Mouse (Mus musculus) adipocyte (in vitro differentiated cells): ENCODE data around the gene Gm45208.
"Not testable (repeated sequence)": the region's sequence is repeated elsewhere in the genome, so short reads cannot be mapped to it uniquely, and the experiment has no call there.

ENCODE experiments used
- DNase-seq: peaks from one replicate; pipeline ENCODE4 v3.0.0-alpha.2; 2016; ENCODE audit warnings: low spot score

The Gm45208 gene

GRCm38 (mm10) chrX:7721514-7722281, at the start of gene Gm45208:
Gene Gm45208 (plus strand): TSS chrX:7722245.
- DNase-seq, result peak; percentile 95

- DNase-seq, result no peak
Observed at GRCm38 (mm10) chrX:7672739-7673138, 49.3 kb upstream of the Gm45208 start.

DNA sequence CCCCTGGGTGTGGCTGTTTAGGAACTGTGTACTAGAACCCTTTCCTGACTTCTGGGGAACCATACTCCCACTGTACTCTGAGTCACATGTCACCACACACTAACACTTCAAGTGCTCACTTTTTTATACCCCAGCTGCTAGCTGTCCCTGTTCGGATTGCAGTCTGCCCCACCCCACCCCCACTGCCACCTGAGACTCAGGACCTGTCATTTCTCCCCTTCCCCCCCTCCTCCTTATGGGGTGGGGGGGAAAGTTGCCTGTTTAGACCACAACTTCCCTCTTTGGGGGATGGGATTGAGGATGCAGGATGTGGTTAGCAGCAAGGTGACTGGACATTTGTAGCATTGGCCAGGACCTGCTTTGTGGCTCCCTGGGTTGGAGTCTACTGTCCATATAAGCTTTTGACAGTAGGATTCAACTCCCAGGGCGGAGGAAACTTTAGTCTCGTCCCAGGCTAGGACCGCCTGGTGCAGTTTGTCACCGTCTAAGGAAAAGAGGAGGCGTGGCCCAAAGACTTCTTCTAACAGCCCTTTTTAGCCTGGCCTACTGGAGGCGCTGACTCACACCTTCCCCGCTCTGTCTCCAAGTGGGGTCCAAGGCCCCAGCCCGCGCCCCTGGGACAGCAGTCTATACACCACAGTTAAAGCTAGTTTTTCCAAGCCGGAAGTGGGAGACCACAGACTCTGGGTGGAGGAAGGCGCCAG, 48.3 kb upstream of the Gm45208 start:
- DNase-seq, result no peak

DNA sequence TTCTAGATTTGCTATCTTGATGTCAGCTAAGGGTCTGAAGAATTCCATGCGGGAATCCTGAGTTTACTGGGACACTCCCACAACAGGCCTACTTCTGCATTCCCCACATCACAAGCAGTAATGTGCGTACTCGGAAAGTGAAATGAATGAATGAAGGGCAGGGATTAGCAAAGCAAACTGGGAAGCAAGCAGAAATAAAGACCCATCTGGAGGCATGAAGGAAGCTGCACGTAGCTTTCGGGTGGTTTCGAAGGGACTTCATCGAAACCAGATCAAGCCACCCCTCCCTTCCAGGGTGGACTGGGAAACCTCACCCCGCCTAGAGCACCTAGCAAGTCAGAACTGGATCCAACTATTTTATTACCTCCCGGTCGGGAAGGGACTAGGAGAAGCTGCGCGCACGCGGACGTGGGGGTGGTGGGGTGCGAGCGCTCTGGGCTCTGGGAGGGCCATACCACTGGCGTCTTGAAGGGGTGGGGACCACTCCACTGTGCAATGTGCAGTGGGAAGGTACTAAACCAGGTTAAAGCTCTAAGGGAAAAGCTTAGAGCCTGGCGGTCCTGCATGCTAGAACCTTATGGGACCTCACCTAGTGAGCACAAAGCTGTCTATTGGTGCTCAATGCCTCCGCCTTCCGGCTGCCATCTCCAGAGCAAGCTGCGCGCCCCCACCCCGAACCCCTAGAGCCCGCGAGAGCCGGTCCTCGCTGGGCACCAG, 47.6 kb upstream of the Gm45208 start:
- no peak for DNase-seq

DNA sequence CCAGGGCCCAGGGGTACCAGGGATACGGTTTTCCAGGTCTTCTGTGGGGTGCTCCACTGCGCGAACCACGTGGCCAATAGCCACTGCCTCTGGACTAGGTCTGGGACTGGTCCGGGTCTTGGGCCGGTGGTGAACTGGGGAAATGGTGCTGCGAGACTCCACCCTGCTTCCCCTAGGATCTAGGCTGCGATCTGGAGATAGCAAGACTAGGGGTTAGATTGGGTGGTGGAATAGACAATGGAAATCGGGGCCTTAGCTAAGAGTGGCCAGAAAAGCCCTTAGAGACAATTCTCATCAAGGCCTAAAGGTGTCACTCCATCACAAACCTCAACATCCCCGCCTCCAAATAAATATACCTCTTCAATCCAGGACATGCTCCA, 47.1 kb upstream of the Gm45208 start:
- no peak for DNase-seq

DNA sequence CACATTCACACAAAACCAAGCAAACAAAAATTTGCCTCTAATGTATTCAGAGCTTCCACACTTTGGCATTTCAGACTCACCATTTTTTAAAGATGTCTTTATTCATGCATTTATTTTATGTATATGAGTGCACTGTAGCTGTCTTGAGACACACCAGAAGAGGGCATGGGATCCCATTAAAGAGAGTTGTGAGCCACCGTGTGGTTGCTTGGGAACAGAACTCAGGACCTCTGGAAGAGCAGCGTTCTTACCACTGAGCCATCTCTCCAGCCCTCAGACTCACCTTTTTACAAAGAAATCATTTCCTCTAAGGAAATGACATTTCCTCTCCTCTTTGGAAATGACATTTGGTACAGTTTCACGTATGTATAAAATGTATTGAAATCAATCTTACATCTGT, 43.1 kb upstream of the Gm45208 start:
- peak; percentile 40 for DNase-seq

DNA sequence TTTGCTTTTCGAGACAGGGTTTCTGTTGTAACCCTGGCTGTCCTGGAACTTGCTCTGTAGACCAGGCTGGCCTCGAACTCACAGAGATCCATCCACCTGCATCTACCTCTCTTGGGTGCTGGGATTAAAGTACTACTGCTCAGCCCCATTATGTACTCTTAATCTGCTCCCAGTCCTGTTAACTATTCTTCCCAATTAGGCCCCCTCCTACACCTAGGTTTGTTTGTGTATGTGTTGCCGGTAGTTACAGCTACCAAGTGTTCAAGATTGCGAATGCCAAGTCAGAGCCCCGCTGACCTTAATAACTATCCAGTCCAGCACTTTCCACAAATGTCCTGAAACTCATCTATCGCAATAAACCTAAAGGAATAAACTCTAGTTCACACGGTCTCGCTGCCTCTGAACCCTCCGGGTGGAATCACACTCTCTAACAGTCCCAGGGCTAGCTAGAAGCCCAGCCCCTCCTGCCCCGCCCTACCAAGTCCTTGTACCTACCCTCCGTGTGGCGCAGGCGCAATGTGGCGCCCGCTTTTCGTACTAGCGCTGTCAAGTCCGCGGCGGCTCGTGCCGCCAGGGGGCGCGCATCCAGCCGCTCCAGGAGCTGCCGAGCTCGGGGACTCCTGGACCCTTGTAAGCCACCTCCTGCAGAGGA, 42.5 kb upstream of the Gm45208 start:
- peak; percentile 89 for DNase-seq

- no peak for DNase-seq
Observed at GRCm38 (mm10) chrX:7680057-7680412, 42.0 kb upstream of the Gm45208 start.

DNA sequence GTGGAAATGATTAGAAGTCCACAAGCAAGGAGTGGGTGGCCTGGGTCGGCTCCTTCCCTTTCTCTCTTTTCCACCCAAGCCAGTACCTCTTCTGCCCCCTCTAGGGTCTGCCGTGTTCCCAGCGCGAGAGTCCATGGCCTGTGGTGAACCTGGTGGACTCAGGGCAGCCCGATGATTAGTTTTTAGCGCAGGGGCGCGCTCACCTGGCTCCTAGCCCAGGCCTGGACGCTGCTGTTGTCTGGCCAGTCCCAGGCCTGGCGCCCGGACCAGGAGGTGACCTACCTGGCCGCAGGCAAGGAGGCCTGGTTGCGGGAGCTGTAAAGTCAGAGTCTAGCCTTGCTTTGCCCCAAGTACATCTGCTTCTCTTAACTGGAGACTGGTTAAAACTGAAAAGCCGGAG, 41.2 kb upstream of the Gm45208 start, which contains the start of gene Magix:
Magix (minus strand) TSS at position 388 of the 400 bp plus-strand sequence.
- no peak for DNase-seq

DNA sequence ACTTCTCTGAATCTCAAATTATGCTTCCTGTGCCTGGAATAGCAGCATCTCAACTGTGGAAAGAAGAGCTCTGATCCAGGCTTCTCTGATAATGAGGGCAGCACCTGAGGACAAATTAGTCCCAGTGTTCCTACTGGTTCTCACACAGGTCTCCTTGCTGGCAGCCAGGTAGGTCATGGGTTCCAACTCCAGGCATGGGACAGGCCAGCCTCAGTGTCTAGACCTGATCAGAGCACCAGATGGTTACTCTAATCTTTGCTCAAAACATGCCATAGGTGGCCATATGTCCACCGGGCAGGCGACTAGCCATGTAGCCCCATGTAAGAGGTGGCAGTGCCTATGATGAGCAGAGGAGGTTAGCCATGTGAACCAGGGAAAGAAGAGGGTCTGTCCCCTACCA, 33.7 kb upstream of the Gm45208 start:
- DNase-seq, result no peak

DNA sequence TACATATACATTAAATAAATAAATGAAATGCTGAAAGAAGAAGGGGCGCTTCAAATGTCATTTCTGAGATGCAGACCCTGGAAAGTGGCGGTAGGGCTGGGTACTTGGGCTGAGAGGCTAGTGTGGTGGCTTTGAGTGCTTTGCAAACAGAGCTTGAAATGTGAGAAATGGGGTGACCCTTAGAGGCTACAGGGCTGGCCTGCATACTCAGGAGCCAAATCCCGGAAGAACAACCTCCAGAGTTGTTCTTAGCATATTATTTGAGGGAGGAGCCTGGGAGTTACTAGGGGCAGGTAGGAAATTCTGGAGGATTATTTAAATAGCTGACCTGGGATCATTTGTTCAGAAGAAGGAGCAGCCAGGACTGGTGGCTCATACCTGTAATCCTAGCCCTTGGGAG, 31.6 kb upstream of the Gm45208 start:
- DNase-seq, result no peak

DNA sequence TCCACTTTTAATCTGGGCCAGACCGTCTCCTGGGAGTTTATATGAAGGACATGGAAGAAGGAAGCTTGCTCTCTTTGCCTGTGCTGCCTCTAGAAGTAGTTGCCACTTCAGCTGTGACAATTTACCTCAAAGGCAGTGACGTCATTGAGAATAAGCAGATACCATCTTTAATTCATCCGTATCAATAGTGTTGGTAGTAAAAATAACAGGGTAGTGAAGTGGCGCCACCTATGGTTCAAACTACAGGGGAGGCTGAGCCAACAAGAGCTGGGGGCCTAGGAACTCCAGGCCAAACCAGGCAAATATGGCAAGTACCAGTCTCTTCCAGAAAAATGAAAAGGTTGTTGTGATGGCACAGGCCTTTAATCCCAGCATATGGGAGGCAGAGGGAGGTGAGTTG, 29.2 kb upstream of the Gm45208 start:
- no peak for DNase-seq

GRCm38 (mm10) chrX:7696520-7696919, 25.5 kb upstream of the Gm45208 start:
- no peak for DNase-seq

GRCm38 (mm10) chrX:7696954-7697381, 25.1 kb upstream of the Gm45208 start, which contains the start of gene Gpkow:
Gene Gpkow (plus strand): TSS chrX:7697131.
- peak; percentile 91 for DNase-seq

DNA sequence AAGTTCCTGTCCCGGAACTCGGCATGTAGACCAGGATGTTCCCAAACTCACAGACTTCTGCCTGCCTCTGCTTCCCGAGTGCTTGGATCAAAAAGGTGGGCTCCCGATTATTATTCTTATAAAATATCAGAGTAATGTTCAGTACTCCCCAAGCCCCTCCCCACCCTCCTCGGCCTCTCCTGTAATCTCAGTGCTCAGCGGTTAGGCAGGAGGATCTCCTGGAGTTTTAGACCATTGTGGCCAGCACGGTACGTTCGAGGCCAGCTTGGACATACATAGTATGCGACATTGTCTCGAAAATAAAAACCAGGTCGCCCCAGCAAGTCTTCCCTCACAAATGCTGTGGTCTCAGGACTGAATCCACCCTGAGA, 8.3 kb upstream of the Gm45208 start:
- DNase-seq, result not testable (repeated sequence)

DNA sequence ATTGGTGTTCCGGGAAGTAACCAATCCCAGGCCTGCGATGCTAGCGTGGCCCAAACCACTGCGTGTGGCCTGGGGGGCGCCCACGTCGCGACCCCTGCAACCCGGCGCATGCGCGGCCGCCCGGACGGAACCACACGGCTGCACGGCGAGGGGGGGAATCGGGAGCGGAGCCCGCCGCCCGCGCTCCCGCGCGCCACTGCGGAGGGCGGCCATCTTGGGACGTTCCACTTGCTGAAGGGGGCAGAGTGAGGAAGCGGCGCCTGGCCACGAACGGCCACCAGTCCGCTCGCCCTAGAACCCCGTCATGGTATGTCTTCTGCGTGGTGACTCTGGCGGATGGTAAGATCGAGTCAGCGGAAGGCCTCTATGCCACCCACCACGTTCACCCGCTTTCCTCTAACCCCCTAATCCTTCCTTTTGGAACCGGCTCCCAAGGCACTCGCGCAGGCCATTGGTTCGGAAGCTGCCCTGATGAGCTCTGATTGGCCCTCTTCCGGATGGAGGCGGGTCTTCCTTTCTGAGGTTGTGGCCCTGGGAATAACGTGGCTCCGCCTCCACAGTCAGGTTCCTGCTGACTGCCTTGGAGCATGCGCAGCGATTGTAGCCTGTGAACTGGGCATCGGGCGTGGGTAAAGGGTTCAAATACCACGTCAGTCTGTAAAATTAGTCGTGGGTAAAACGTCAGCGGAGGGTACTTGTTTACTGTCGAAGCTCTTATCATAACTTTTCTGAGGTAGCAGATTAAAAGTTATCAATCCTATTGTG, 7.7 kb upstream of the Gm45208 start, which contains the start of gene Wdr45:
Wdr45 (plus strand) TSS at position 199 of the 765 bp plus-strand sequence.
- DNase-seq, result peak; percentile 98

- peak; percentile 25 for DNase-seq
Observed at GRCm38 (mm10) chrX:7716058-7716457, 6.0 kb upstream of the Gm45208 start.

DNA sequence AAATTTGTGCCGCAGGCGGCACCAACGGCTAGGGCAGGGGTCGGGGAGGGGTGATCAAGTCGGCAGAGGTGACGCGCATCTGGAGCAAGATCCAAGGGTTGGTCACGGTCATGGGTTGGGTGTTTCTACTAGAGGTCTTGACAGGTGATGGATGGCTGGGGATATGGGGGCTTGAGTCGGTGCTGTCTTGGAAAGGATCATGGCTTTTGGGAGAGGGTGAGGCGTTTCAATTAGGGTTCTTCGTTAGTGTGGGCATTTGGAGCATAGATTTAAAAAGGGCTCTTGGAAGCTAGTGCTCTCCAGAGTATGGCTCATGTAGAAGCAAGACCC, 202 bp downstream of the Gm45208 start:
- DNase-seq, result no peak

DNA sequence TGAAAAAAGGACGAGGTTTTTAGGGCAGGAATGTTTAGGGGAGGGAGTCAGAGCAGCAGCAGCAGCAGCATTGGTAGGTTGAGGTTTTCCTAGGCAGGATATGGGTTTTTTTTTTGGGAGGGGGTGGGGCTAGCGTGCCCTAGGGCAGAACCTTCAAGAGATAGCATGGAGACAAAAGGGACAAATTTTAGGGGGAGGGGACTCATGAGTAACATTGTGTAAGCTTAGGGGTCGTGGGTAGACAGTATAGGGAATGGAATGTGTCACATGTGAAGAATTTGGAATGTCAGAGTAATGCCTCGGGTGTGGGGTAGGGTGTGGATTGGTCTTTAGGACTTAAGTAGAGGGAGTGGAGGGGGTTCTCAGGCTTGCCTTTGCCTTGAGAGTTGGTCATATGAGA, 646 bp downstream of the Gm45208 start:
- peak; percentile 58 for DNase-seq

- no peak for DNase-seq
Observed at GRCm38 (mm10) chrX:7724135-7724534, 2.1 kb downstream of the Gm45208 start.

DNA sequence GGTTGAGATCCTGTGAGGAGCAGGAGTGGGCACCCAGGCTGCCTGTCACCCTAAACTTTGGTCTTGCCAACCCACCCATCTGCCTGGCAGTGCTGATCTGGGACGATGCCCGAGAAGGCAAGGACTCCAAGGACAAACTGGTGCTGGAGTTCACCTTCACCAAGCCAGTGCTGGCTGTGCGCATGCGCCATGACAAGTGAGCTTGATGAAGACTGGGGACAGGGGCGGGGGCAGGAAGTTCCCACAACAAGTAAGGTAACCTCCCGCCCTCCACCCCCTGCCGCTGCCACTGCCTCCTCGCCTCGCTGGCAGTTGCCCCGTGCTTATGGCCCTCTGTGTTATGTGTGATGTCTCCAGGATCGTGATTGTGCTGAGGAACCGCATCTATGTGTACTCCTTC, 3.8 kb downstream of the Gm45208 start:
- no peak for DNase-seq

- DNase-seq, result peak; percentile 52
Observed at GRCm38 (mm10) chrX:7727176-7727575, 5.1 kb downstream of the Gm45208 start.
